Mouse (Mus musculus) adrenal gland, postnatal 14 days (tissue): ENCODE measurements around the gene Plxdc2. TPM values are rescaled to one million over a fixed set of nuclear protein-coding genes. Genes with fewer than 3 reads are reported as not detected.
"Not testable (repeated sequence)": the region's sequence is repeated elsewhere in the genome, so short reads cannot be mapped to it uniquely, and the experiment has no call there.

Source experiments
- DNase-seq: peaks from one replicate; pipeline ENCODE4 v3.0.0; 2021; ENCODE audit warnings: mixed read lengths
- total RNA-seq: library from RNA; stranded (reverse); gene quantifications from 2 replicates; pipeline ENCODE4 v1.2.3, GENCODE M21; 2021

Plxdc2 gene
- total RNA-seq, 1 experiment from 2014 or later = 15.9 TPM

GRCm38 (mm10) chr2:16749302-16749909, 393.3 kb downstream of the Plxdc2 start:
- DNase-seq = no peak

GRCm38 (mm10) chr2:16757158-16757557, 401.1 kb downstream of the Plxdc2 start:
- DNase-seq = no peak

GRCm38 (mm10) chr2:16759766-16760165, 403.7 kb downstream of the Plxdc2 start:
- peak; percentile 18 for DNase-seq

- DNase-seq = not testable (repeated sequence)
These were observed 413.0 kb downstream of the Plxdc2 start for GRCm38 (mm10) chr2:16769149-16769548.

GRCm38 (mm10) chr2:16773398-16774113, 417.5 kb downstream of the Plxdc2 start:
- no peak for DNase-seq

- DNase-seq = no peak
These were observed 418.0 kb downstream of the Plxdc2 start for GRCm38 (mm10) chr2:16774114-16774433.

GRCm38 (mm10) chr2:16795283-16795682, 439.2 kb downstream of the Plxdc2 start:
- DNase-seq = no peak
